Mouse (Mus musculus) midbrain, embryonic 16.5 days (tissue): ENCODE results near the gene Hoxc10. TPM values are rescaled to one million over a fixed set of nuclear protein-coding genes. Genes with fewer than 3 reads are reported as not detected.

Experiments used
- ATAC-seq: fragments of 200-750 bp; cut with Nextera tagmentation; 2 replicates; pipeline ENCODE4 v1.8.0; 2017; ENCODE audit warnings: moderate TSS enrichment
- H3K27ac ChIP-seq: fragments of 300-500 bp; sonication (generic); 2 replicates; pipeline ENCODE4 v1.5.1; 2014; ENCODE audit warnings: mild to moderate bottlenecking, low read length, mixed read lengths
- H3K27me3 ChIP-seq: fragments of 300-500 bp; sonication (generic); 2 replicates; pipeline ENCODE4 v1.6.1; 2014; ENCODE audit warnings: low read depth, low read length, mixed read lengths; ENCODE audit not compliant: control insufficient read depth, insufficient read depth
- H3K36me3 ChIP-seq: fragments of 300-500 bp; sonication (generic); 2 replicates; pipeline ENCODE4 v1.6.1; 2014; ENCODE audit warnings: mild to moderate bottlenecking, low read length, moderate library complexity, mixed read lengths; ENCODE audit not compliant: control insufficient read depth, insufficient read depth
- H3K4me1 ChIP-seq: fragments of 300-500 bp; sonication (generic); 2 replicates; pipeline ENCODE4 v1.6.1; 2014; ENCODE audit warnings: mild to moderate bottlenecking, low read length, mixed read lengths; ENCODE audit not compliant: control insufficient read depth, insufficient read depth
- H3K4me2 ChIP-seq: fragments of 300-500 bp; sonication (generic); 2 replicates; pipeline ENCODE4 v1.6.1; 2014; ENCODE audit warnings: mild to moderate bottlenecking, low read length, mixed read lengths
- H3K4me3 ChIP-seq: fragments of 300-500 bp; sonication (generic); 2 replicates; pipeline ENCODE4 v1.5.1; 2014; ENCODE audit warnings: low read depth, mild to moderate bottlenecking, low read length, moderate library complexity, mixed read lengths
- H3K9ac ChIP-seq: fragments of 300-500 bp; sonication (generic); 2 replicates; pipeline ENCODE4 v1.6.1; 2014; ENCODE audit warnings: low read depth, low read length, mixed read lengths
- H3K9me3 ChIP-seq: fragments of 300-500 bp; sonication (generic); replicated peaks from 2 replicates; pipeline ENCODE4 v1.6.1; 2014; ENCODE audit warnings: mild to moderate bottlenecking, low read length, mixed read lengths; ENCODE audit not compliant: control insufficient read depth, poor library complexity, severe bottlenecking
- WGBS: fragments of 180-500 bp; shearing (Covaris S2); extraction: QIAGEN DNeasy Blood & Tissue Kit; methylation state at CpG from one replicate; pipeline ENCODE4 v1.1.7; 2014; 5-methylcytosine and 5-hydroxymethylcytosine counted together
- polyA plus RNA-seq: library from polyadenylated mRNA; unstranded; fragments of >200 nt; fragmentation: Nextera tagmentation; extraction: Ambion mirVana; gene quantifications from 2 replicates; pipeline ENCODE4 v1.2.1, GENCODE M21; 2015

Gene Hoxc10
- polyA plus RNA-seq, result not detected in 2 replicates

DNA sequence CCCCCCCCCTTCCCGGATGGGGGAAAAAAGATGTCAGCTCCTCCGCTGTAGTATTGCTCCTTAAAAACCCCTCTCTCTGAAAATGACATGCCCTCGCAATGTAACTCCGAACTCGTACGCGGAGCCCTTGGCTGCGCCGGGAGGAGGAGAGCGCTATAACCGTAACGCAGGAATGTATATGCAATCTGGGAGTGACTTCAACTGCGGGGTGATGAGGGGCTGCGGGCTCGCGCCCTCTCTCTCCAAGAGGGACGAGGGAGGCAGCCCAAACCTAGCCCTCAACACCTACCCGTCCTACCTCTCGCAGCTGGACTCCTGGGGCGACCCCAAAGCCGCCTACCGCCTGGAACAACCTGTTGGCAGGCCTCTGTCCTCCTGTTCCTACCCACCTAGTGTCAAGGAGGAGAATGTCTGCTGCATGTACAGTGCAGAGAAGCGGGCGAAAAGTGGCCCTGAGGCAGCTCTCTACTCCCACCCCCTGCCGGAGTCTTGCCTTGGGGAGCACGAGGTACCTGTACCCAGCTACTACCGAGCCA, at the start of gene Hoxc10:
Hoxc10 (plus strand) TSS at position 21 of the 536 bp plus-strand sequence.
- no peak for ATAC-seq
- Histone ChIP-seq H3K27ac (no peak within 1 kb of the TSS), H3K4me3 (no peak within 1 kb of the TSS), H3K27me3 (peaks cover 89% of the 10 kb centered on the region), H3K9ac (no peak within 1 kb of the TSS), H3K36me3 (no peaks in the 10 kb centered on the region), H3K9me3 (no peaks in the 10 kb centered on the region), H3K4me2 (no peak within 1 kb of the TSS), H3K4me1 (peaks cover 3% of the 10 kb centered on the region; the same call in 1 of the 2 replicates)
- WGBS, result 4% methylated on average over 27 of the region's 27 CpGs

DNA sequence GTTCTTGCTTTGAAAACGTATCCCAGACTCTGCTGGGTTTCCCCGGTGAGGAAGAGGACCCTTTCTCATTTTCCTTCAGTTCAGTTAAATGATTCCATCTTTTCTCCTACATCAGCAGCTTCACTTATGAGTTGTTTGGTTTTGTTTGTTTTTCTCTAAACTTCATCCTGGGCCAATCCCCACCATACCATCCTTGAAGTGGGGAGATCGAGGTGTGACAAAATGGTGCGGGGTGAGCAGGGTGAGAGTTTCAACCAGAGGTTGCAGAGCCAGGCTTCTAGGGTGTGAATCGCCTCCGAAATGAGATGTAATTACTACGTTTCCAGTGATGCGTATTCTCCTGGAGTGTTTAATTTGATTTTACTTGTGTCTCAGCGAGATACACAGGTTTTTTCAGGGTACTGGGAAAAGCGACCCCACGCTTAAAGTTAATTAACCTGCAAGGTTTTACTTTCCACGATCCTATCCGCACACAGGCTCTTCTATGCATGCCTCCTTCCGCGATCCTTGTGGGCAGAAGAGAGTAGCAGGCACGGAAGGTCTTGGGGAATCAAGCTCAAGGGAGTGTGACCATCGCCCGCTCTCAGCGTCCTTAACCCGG, 48.5 kb upstream of the Hoxc10 start:
- Histone ChIP-seq H3K9ac (no peak overlapping the region), H3K4me1 (peaks cover 2% of the 10 kb centered on the region), H3K4me3 (no peak overlapping the region), H3K36me3 (no peaks in the 10 kb centered on the region), H3K9me3 (no peaks in the 10 kb centered on the region), H3K4me2 (no peak overlapping the region), H3K27ac (no peak overlapping the region), H3K27me3 (peaks cover 85% of the 10 kb centered on the region)
- WGBS, result under 1% methylated on average over 20 of the region's 20 CpGs
- ATAC-seq, result no peak

DNA sequence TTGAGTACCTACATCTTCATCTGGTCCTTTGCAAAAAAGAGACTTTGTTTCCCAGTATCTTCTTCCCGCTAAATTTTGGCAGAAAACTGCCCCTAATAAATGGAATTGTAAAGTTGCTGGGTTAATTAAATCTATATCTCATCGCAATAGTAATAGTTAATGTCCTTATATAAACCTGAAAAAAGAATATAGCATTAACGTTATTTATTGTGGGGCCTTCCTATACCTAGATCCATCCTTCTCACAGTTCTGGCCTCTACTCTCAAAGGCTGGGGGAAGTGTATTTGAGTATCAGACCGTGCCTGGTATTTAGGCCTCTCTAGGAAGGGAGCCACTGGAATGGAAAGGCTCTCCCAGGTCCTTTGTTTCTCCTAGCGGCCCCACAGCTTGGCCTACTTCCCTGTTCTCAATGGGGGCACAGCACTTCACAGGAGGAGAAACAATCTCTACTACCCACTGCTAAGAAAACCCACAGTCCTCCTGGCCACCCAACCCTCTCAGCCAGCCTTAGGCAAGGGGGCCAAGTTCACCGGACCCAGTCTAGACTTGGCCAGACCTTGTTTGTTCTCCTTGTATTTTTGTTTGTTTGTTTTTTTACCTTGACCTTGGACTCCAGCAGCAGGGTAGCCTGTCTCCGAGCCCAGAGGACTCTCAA, 47.9 kb upstream of the Hoxc10 start:
- H3K9me3 ChIP-seq, result no peaks in the 10 kb centered on the region
- peaks cover 84% of the 10 kb centered on the region for H3K27me3 ChIP-seq
- no peak for ATAC-seq
- no peak overlapping the region for H3K4me2 ChIP-seq
- H3K4me3 ChIP-seq, result no peak overlapping the region
- peaks cover 2% of the 10 kb centered on the region for H3K4me1 ChIP-seq
- H3K9ac ChIP-seq, result no peak overlapping the region
- H3K36me3 ChIP-seq, result no peaks in the 10 kb centered on the region
- 1% methylated on average over 7 of the region's 7 CpGs for WGBS
- no peak overlapping the region for H3K27ac ChIP-seq

DNA sequence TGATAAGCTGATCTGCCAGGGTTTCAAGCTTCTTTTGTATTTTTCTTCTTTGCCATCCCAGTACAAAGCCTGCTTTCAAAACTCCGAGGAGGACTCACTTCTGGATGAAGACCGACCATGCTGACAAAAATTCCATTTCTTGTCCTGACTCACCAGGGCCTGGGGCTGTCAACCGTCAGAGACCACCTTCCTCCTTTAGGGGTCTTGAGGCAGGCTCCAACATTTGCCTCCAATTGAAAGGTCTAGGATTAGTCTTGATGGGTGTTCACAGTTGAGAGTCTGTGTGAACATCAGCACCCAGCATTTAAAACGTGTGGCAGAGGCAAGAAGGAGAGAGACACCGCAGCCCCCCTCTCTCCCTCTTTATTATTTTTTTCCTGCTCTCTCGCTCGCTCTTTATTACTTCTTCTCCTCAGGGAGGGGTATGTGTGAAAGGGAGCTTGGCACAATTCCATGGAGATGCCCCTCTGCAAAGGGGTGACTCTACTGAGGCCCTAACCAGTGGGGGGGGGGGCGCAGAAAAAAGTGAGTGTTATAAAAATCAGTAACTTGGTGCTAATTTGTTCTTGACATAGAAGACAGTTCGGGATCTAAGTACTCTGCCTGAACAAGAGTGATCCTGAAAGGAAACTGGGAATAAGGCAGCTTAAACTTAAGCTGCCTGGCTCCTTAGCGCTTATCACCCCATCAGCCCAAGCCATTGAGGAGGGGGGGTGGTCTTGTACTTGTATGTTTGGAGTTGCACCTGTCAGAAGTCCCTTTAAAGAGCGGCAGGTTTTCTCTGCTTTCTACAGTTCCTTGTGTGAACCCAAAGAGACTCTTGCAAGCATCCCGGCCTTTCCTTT, 47.0 kb upstream of the Hoxc10 start:
- no peak overlapping the region for H3K9ac ChIP-seq
- no peak for ATAC-seq
- H3K4me2 ChIP-seq, result no peak overlapping the region
- no peaks in the 10 kb centered on the region for H3K36me3 ChIP-seq
- peaks cover 87% of the 10 kb centered on the region for H3K27me3 ChIP-seq
- WGBS, result 2% methylated on average over 12 of the region's 12 CpGs
- peaks cover 2% of the 10 kb centered on the region for H3K4me1 ChIP-seq
- H3K4me3 ChIP-seq, result no peak overlapping the region
- H3K9me3 ChIP-seq, result no peaks in the 10 kb centered on the region
- H3K27ac ChIP-seq, result no peak overlapping the region

DNA sequence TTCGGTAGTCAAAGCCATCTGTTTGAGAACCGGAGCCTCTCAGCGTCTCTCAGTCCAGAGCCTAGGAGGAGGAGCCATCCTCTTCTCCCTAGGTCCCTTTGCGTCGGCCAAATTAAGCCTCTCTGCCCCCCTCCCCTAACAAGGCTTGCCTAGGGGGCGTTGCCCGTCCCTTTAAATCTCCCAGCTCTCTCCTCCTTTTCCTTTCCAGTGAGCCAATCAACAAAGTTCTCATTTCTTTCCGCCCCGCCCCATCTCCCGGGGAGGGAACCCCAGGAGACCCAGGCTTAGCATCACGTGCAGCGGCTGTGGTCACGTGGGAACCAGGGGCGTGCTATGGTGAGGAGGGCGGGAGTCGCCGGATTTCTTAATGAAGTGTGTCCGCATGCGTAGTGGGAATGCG, 46.0 kb upstream of the Hoxc10 start:
- Histone ChIP-seq H3K27ac (no peak overlapping the region), H3K4me3 (no peak overlapping the region), H3K27me3 (peaks cover 88% of the 10 kb centered on the region), H3K36me3 (no peaks in the 10 kb centered on the region), H3K9ac (no peak overlapping the region), H3K4me2 (peak overlapping the region; percentile 31; the same call in 1 of the 2 replicates), H3K4me1 (peaks cover 2% of the 10 kb centered on the region), H3K9me3 (no peaks in the 10 kb centered on the region)
- ATAC-seq, result no peak
- under 1% methylated on average over 20 of the region's 20 CpGs for WGBS

DNA sequence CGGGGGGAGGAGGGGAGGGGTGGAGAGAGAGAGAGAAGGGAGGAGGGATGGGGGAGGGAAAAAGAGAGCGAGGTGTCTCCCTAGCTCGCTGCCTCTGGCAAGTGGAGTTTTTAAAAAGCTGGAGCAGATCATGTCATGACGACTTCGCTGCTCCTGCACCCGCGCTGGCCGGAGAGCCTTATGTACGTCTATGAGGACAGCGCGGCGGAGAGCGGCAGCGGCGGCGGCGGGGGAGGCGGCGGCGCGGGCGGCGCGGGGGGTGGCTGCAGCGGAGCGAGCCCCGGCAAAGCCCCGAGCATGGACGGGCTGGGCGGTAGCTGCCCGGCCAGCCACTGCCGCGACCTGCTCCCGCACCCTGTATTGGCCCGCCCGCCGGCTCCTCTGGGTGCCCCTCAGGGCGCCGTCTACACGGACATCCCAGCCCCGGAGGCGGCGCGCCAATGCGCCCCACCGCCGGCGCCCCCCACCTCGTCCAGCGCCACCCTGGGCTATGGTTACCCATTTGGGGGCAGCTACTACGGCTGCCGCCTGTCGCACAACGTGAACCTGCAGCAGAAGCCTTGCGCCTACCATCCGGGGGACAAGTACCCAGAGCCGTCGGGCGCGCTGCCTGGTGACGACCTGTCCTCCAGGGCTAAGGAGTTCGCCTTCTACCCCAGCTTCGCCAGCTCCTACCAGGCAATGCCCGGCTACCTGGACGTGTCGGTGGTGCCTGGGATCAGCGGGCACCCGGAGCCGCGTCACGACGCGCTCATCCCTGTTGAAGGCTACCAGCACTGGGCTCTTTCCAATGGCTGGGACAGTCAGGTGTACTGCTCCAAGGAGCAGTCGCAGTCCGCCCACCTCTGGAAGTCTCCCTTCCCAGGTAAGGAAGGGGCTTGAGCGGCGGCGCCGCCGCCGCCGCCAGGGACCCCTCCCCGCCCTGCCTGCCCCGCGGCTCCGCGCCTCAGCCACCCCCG, 45.3 kb upstream of the Hoxc10 start, which contains the start of gene Hoxc13:
Hoxc13 (plus strand) TSS at position 51 of the 959 bp plus-strand sequence.
- under 1% methylated on average over 56 of the region's 88 CpGs for WGBS
- Histone ChIP-seq H3K27ac (no peak within 1 kb of the TSS), H3K9me3 (no peaks in the 10 kb centered on the region), H3K4me3 (0 out of 2 replicates have a peak within 1 kb of the TSS, but pooled peaks have one; percentile 7), H3K4me2 (peak within 1 kb of the TSS; percentile 31; the same call in 1 of the 2 replicates), H3K36me3 (no peaks in the 10 kb centered on the region), H3K4me1 (peaks cover 2% of the 10 kb centered on the region), H3K27me3 (peaks cover 88% of the 10 kb centered on the region), H3K9ac (no peak within 1 kb of the TSS)
- peak; percentile 28; the same call in 1 of the 2 replicates for ATAC-seq

DNA sequence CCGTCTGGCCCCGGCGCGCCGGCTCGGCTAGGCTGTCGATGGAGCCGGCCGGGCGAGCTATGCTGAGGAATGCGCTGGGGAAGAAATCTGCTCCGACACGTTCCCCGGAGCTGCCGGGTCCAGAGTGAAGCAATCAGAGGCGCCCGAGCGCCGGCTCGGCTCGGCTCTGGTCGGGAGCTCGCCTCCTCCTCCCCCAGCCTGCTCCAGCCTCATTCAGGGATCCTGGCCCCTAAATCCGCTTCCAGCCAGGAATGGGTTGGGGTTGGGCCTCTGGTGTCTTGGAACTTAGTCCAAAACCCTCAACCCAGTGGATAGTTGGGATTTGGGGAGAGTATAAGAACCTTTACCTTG, 44.6 kb upstream of the Hoxc10 start:
- Histone ChIP-seq H3K9ac (no peak overlapping the region), H3K9me3 (no peaks in the 10 kb centered on the region), H3K4me2 (no peak overlapping the region), H3K4me3 (no peak overlapping the region), H3K36me3 (no peaks in the 10 kb centered on the region), H3K27ac (no peak overlapping the region), H3K4me1 (peaks cover 2% of the 10 kb centered on the region), H3K27me3 (peaks cover 84% of the 10 kb centered on the region)
- ATAC-seq, result no peak
- WGBS, result 0% methylated on average over 14 of the region's 24 CpGs
